Mouse (Mus musculus): ENCODE results near the gene Trim41. TPM values are rescaled to one million over a fixed set of nuclear protein-coding genes. Genes with fewer than 3 reads are reported as not detected.

Gene Trim41
- polyA plus RNA-seq, 1 experiment from 2014 or later, result 7.2 TPM

GRCm38 (mm10) chr11:48808737-48809433, 8.3 kb downstream of the Trim41 start:
- Histone ChIP-seq H3K4me3 (replicated peaks; ENCODE audit: low read length) (no peak overlapping the region), H3K9ac (replicated peaks; ENCODE audit: low read depth, low read length) (no peak overlapping the region), H3K9me3 (ENCODE audit: control insufficient read depth, low read length) (no peaks in the 10 kb centered on the region), H3K27me3 (replicated peaks; ENCODE audit: control insufficient read depth, insufficient read depth, low read length) (no peaks in the 10 kb centered on the region), H3K27ac (ENCODE audit: low read length) (no peak overlapping the region), H3K4me1 (replicated peaks; ENCODE audit: control insufficient read depth, insufficient read depth, low read length) (0 out of 2 replicates have a peak, but pooled peaks cover 3% of the 10 kb centered on the region), H3K4me2 (ENCODE audit: low read length) (no peak overlapping the region), H3K36me3 (ENCODE audit: control insufficient read depth, insufficient read depth) (peaks cover 52% of the 10 kb centered on the region)
- ATAC-seq, result peak; percentile 11; the same call in 1 of the 2 replicates
- WGBS, result 59% methylated on average over 16 of the region's 16 CpGs

DNA sequence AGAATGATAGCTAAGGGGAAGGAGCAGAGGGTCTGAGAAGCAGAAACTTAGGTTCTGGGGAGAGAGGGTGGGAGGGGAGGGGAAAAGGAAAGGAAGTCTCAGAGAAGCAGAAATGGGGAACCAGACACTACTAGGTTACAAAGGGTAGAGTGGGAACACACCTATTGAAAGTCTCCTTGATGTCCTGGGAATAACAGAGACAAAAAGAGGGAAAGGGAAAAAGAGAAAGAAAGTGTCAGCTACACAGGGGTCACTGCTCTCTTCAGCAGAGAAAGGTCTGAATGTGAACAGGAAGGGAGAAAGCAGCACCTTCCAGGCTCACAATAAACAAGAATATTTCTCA, 8.9 kb downstream of the Trim41 start:
- Histone ChIP-seq H3K4me3 (replicated peaks; ENCODE audit: low read length) (no peak overlapping the region), H3K27ac (ENCODE audit: low read length) (no peak overlapping the region), H3K4me1 (replicated peaks; ENCODE audit: control insufficient read depth, insufficient read depth, low read length) (0 out of 2 replicates have a peak, but pooled peaks cover 1% of the 10 kb centered on the region), H3K9me3 (ENCODE audit: control insufficient read depth, low read length) (no peaks in the 10 kb centered on the region), H3K27me3 (replicated peaks; ENCODE audit: control insufficient read depth, insufficient read depth, low read length) (no peaks in the 10 kb centered on the region), H3K4me2 (ENCODE audit: low read length) (no peak overlapping the region), H3K36me3 (ENCODE audit: control insufficient read depth, insufficient read depth) (peaks cover 58% of the 10 kb centered on the region), H3K9ac (replicated peaks; ENCODE audit: low read depth, low read length) (no peak overlapping the region)
- ATAC-seq, result no peak

- Histone ChIP-seq H3K4me2 (ENCODE audit: low read length) (no peak overlapping the region), H3K4me1 (replicated peaks; ENCODE audit: control insufficient read depth, insufficient read depth, low read length) (peaks cover under 1% of the 10 kb centered on the region; the same call in 1 of the 2 replicates), H3K27ac (ENCODE audit: low read length) (no peak overlapping the region), H3K27me3 (replicated peaks; ENCODE audit: control insufficient read depth, insufficient read depth, low read length) (no peaks in the 10 kb centered on the region), H3K4me3 (replicated peaks; ENCODE audit: low read length) (no peak overlapping the region), H3K9ac (replicated peaks; ENCODE audit: low read depth, low read length) (no peak overlapping the region), H3K36me3 (ENCODE audit: control insufficient read depth, insufficient read depth) (peaks cover 62% of the 10 kb centered on the region), H3K9me3 (ENCODE audit: control insufficient read depth, low read length) (no peaks in the 10 kb centered on the region)
- 68% methylated on average over 14 of the region's 14 CpGs for WGBS
- ATAC-seq, result peak; percentile 5; the same call in 1 of the 2 replicates
Observed at GRCm38 (mm10) chr11:48807563-48808303, 9.4 kb downstream of the Trim41 start.

DNA sequence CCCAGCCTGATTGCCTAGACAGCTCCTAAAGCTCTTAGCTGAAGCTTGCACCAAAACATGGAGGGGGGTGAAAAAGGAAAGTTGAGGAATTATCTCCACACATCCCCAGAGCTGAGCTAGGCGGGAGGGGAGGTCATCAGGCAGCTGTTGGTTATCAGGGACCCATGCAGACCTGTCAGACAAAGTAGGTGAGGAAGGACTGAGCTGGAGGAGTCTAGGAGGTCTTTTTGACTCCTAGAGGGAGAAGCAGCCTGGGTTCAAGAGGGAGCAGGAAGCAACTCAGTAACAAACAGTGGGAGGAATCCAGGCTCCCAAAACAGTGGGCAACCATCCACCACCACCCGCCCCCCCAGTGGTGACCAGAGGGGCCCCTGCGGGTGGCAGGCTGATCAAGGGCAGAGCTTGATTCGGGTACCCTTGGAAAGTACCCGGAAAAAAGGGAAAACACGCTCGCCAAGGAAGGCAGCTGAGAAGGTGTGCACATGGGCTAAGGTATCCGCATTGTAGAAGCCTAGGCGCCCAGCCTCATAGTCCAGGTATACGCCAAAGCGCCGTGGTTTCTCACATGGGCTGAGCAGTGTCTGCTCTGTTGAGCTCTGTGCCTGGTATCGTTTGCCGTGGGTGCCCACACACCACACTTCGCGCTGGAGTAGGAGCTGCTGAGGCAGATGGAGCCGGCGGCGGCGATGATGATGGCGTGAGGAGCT, 10.1 kb downstream of the Trim41 start:
- 56% methylated on average over 21 of the region's 21 CpGs for WGBS
- no peak overlapping the region for H3K4me3 ChIP-seq (replicated peaks; ENCODE audit: low read length)
- peaks cover 65% of the 10 kb centered on the region for H3K36me3 ChIP-seq (ENCODE audit: control insufficient read depth, insufficient read depth)
- no peak overlapping the region for H3K27ac ChIP-seq (ENCODE audit: low read length)
- peaks cover 8% of the 10 kb centered on the region for H3K4me1 ChIP-seq (replicated peaks; ENCODE audit: control insufficient read depth, insufficient read depth, low read length)
- no peaks in the 10 kb centered on the region for H3K27me3 ChIP-seq (replicated peaks; ENCODE audit: control insufficient read depth, insufficient read depth, low read length)
- no peak overlapping the region for H3K4me2 ChIP-seq (ENCODE audit: low read length)
- H3K9ac ChIP-seq (replicated peaks; ENCODE audit: low read depth, low read length), result no peak overlapping the region
- no peaks in the 10 kb centered on the region for H3K9me3 ChIP-seq (ENCODE audit: control insufficient read depth, low read length)
- ATAC-seq, result peak; percentile 24; the same call in 1 of the 2 replicates

DNA sequence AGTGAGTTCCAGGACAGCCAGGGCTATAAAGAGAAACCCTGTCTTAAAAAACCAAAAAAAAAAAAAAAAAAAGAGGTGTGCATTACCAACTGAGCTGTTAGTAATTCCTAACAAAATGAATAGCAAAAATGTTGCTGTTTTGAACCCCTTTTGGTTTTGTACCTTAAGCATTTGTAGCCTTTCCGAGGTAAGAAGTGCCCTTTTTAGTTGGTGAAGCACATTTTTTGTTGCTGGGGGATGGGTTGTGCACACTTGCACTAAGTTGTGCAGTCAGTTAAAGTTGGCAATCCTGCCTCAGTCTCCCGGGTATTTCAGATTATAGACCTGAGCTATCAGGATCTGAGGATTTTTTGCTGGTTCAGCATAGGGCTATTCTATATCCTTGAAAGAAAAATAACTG, 12.2 kb downstream of the Trim41 start:
- no peak for ATAC-seq
- 85% methylated on average over 2 of the region's 2 CpGs for WGBS
- Histone ChIP-seq H3K4me3 (replicated peaks; ENCODE audit: low read length) (no peak overlapping the region), H3K27ac (ENCODE audit: low read length) (no peak overlapping the region), H3K4me2 (ENCODE audit: low read length) (no peak overlapping the region), H3K36me3 (ENCODE audit: control insufficient read depth, insufficient read depth) (peaks cover 55% of the 10 kb centered on the region), H3K9ac (replicated peaks; ENCODE audit: low read depth, low read length) (no peak overlapping the region), H3K27me3 (replicated peaks; ENCODE audit: control insufficient read depth, insufficient read depth, low read length) (no peaks in the 10 kb centered on the region), H3K4me1 (replicated peaks; ENCODE audit: control insufficient read depth, insufficient read depth, low read length) (peaks cover 19% of the 10 kb centered on the region), H3K9me3 (ENCODE audit: control insufficient read depth, low read length) (no peaks in the 10 kb centered on the region)

DNA sequence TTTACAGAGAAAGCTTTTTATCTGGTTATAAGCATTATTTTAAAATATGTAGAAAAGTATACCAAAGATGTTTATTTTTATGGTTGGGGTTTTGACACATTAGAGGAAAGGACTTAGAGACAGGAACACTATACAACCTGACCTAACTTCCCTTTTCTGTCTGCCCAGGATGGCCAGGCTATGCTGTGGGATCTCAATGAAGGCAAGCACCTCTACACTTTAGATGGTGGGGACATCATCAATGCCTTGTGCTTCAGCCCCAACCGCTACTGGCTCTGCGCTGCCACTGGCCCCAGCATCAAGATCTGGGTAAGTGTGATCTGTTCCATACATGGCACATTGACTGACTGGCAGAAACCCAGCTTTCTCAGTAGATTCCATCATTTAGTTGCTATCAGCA, 13.2 kb downstream of the Trim41 start:
- 95% methylated on average over 2 of the region's 2 CpGs for WGBS
- no peak overlapping the region for H3K27ac ChIP-seq (ENCODE audit: low read length)
- ATAC-seq, result no peak
- no peaks in the 10 kb centered on the region for H3K27me3 ChIP-seq (replicated peaks; ENCODE audit: control insufficient read depth, insufficient read depth, low read length)
- H3K36me3 ChIP-seq (ENCODE audit: control insufficient read depth, insufficient read depth), result peaks cover 52% of the 10 kb centered on the region
- H3K4me2 ChIP-seq (ENCODE audit: low read length), result no peak overlapping the region
- no peak overlapping the region for H3K9ac ChIP-seq (replicated peaks; ENCODE audit: low read depth, low read length)
- no peaks in the 10 kb centered on the region for H3K9me3 ChIP-seq (ENCODE audit: control insufficient read depth, low read length)
- peaks cover 22% of the 10 kb centered on the region for H3K4me1 ChIP-seq (replicated peaks; ENCODE audit: control insufficient read depth, insufficient read depth, low read length)
- H3K4me3 ChIP-seq (replicated peaks; ENCODE audit: low read length), result no peak overlapping the region

GRCm38 (mm10) chr11:48801831-48802772, 15.1 kb downstream of the Trim41 start:
- Histone ChIP-seq H3K4me1 (replicated peaks; ENCODE audit: control insufficient read depth, insufficient read depth, low read length) (peaks cover 33% of the 10 kb centered on the region), H3K9ac (replicated peaks; ENCODE audit: low read depth, low read length) (peak overlapping the region; percentile 87), H3K27ac (ENCODE audit: low read length) (no peak overlapping the region), H3K27me3 (replicated peaks; ENCODE audit: control insufficient read depth, insufficient read depth, low read length) (no peaks in the 10 kb centered on the region), H3K9me3 (ENCODE audit: control insufficient read depth, low read length) (no peaks in the 10 kb centered on the region), H3K4me3 (replicated peaks; ENCODE audit: low read length) (peak overlapping the region; percentile 60), H3K4me2 (ENCODE audit: low read length) (peak overlapping the region; percentile 97), H3K36me3 (ENCODE audit: control insufficient read depth, insufficient read depth) (peaks cover 42% of the 10 kb centered on the region)
- no peak for ATAC-seq
- WGBS, result 82% methylated on average over 17 of the region's 17 CpGs

DNA sequence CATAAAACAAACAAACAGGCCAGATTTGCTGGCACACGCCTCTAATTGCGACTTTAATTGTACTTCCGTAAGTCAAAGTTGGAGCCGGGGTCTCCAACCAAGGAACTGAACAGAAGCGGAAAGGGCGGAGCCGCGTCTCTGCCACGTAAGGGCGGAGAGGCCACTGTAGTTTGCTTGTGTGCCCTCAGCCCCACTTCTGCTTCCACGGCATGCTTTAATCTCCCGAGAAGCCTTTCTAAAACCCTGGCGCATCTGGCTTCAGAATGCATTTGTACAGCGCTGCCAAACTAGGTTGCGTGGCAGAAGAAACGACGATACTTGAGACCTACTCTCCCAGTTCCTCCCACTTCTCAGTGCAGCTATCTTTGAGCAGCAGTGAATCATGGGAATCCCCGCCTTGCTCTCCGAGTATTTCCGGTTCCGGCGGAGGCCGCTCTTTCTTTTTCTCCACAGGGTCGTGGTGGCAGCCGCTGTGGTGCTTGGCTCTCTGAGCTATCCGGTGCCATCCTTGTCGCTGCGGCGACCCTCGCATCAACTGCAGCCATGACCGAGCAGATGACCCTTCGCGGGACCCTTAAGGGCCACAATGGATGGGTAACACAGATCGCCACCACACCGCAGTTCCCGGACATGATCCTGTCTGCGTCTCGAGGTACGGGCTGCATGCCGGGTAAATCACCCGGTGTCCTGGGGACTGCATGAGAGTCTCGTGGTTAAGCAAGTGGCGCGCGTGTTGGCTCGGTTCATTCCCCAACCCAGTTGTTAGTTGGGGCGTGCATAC, 17.0 kb downstream of the Trim41 start, which contains the start of gene Rack1:
TSS of gene Rack1 (plus strand) at position 412 of the 781 bp plus-strand sequence.
- peak; percentile 93 for ATAC-seq
- WGBS, result under 1% methylated on average over 47 of the region's 47 CpGs
- no peaks in the 10 kb centered on the region for H3K27me3 ChIP-seq (replicated peaks; ENCODE audit: control insufficient read depth, insufficient read depth, low read length)
- H3K4me3 ChIP-seq (replicated peaks; ENCODE audit: low read length), result peak within 1 kb of the TSS; percentile 60
- peak within 1 kb of the TSS; percentile 97 for H3K4me2 ChIP-seq (ENCODE audit: low read length)
- peaks cover 24% of the 10 kb centered on the region for H3K36me3 ChIP-seq (ENCODE audit: control insufficient read depth, insufficient read depth)
- H3K4me1 ChIP-seq (replicated peaks; ENCODE audit: control insufficient read depth, insufficient read depth, low read length), result peaks cover 33% of the 10 kb centered on the region
- H3K27ac ChIP-seq (ENCODE audit: low read length), result peak within 1 kb of the TSS; percentile 98
- no peaks in the 10 kb centered on the region for H3K9me3 ChIP-seq (ENCODE audit: control insufficient read depth, low read length)
- H3K9ac ChIP-seq (replicated peaks; ENCODE audit: low read depth, low read length), result peak within 1 kb of the TSS; percentile 87

Measured in forebrain, embryonic 16.5 days (tissue).